Mouse (Mus musculus) kidney, postnatal 0 days (tissue): ENCODE data around the gene Exoc6b. TPM values are rescaled to one million over a fixed set of nuclear protein-coding genes. Genes with fewer than 3 reads are reported as not detected.

Source experiments
- ATAC-seq: fragments of 200-750 bp; cut with Nextera tagmentation; replicated peaks from 2 replicates; pipeline ENCODE4 v1.8.0; 2017; ENCODE audit warnings: low read depth, moderate number of reproducible peaks, moderate TSS enrichment, moderate library complexity; ENCODE audit not compliant: low FRiP score
- DNase-seq: peaks from one replicate; pipeline ENCODE4 v3.0.0-alpha.2; 2016; ENCODE audit warnings: low spot score
- H3K27ac ChIP-seq: fragments of 300-500 bp; sonication (generic); 2 replicates; pipeline ENCODE4 v1.5.1; 2014; ENCODE audit warnings: mild to moderate bottlenecking
- H3K27me3 ChIP-seq: fragments of 300-500 bp; sonication (generic); 2 replicates; pipeline ENCODE4 v1.6.1; 2014; ENCODE audit warnings: low read length, mixed read lengths; ENCODE audit not compliant: insufficient read depth
- H3K36me3 ChIP-seq: fragments of 300-500 bp; sonication (generic); 2 replicates; pipeline ENCODE4 v1.6.1; 2014; ENCODE audit warnings: low read length, mixed read lengths; ENCODE audit not compliant: insufficient read depth
- H3K4me1 ChIP-seq: fragments of 300-500 bp; sonication (generic); replicated peaks from 2 replicates; pipeline ENCODE4 v1.6.1; 2014; ENCODE audit warnings: antibody characterized with exemption, low read length, mixed read lengths; ENCODE audit not compliant: insufficient read depth
- H3K4me2 ChIP-seq: fragments of 300-500 bp; sonication (generic); 2 replicates; pipeline ENCODE4 v1.6.1; 2014; ENCODE audit warnings: mild to moderate bottlenecking, low read length, moderate library complexity, mixed read lengths
- H3K4me3 ChIP-seq: fragments of 300-500 bp; sonication (generic); replicated peaks from 2 replicates; pipeline ENCODE4 v1.5.1; 2014; ENCODE audit warnings: low read depth, low read length
- H3K9ac ChIP-seq: fragments of 300-500 bp; sonication (generic); 2 replicates; pipeline ENCODE4 v1.6.1; 2014; ENCODE audit warnings: low read depth, low read length
- H3K9me3 ChIP-seq: fragments of 300-500 bp; sonication (generic); replicated peaks from 2 replicates; pipeline ENCODE4 v1.6.1; 2016; ENCODE audit warnings: low read length, inconsistent platforms, mixed read lengths
- CTCF ChIP-seq: IDR thresholded peaks from 2 replicates; pipeline ENCODE4 v1.5.1; 2016; ENCODE audit warnings: antibody characterized with exemption, low read depth, mild to moderate bottlenecking, moderate library complexity
- WGBS: fragments of 180-500 bp; shearing (Covaris S2); extraction: QIAGEN DNeasy Blood & Tissue Kit; methylation state at CpG from one replicate; pipeline ENCODE4 v1.1.7; 2014; 5-methylcytosine and 5-hydroxymethylcytosine counted together
- polyA plus RNA-seq: library from polyadenylated mRNA; unstranded; fragments of >200 nt; fragmentation: Nextera tagmentation; extraction: Ambion mirVana; gene quantifications from 2 replicates; pipeline ENCODE4 v1.2.1, GENCODE M21; 2015

The Exoc6b gene
- polyA plus RNA-seq, 1 experiment from 2014 or later = 16.7 TPM

DNA sequence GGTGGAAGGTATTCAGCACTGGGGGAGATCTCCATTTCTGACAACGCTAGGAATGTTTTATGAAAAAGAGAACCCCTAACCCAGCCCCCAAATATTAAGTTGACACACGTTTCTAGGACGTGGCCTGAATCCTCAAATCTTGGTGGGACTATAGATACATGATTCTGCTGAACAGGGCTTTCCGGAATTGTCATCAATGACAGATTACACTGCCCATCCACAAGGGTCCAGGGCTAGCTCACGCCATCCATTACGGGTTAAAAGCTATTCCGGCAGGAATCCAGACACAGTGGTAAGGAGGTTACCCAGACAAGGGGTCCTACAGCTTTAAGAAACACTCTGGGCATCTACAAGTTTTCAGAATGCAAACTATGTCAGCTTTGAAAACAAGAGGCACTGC lies 323.7 kb downstream of the Exoc6b start:
- TF ChIP-seq CTCF = no peak
- Histone ChIP-seq H3K9me3 (no peaks in the 10 kb centered on the region), H3K27ac (no peak overlapping the region), H3K4me2 (no peak overlapping the region), H3K4me3 (no peak overlapping the region), H3K27me3 (no peaks in the 10 kb centered on the region), H3K36me3 (no peaks in the 10 kb centered on the region), H3K4me1 (no peaks in the 10 kb centered on the region), H3K9ac (no peak overlapping the region)
- WGBS = 89% methylated on average over 7 of the region's 7 CpGs
- no peak for DNase-seq
- ATAC-seq = no peak

DNA sequence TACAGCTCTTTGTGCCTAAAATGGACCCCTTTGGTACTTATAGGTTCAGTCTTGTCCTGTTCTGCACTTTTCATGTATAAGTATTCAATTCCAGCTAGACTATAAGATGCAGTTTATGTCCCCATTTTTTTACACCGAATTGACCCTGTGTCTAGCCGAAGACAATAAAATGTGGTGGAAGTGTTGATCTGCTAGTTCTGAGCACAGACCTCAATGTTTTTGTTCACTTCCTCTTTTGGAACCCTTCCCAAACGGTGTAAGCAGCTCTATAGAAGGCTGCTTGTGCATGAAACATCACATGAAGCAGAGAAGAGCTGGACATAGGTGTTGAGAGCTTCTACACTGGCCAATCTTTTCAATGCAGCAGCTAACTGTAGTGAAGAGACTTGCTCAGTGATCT lies 327.1 kb downstream of the Exoc6b start:
- no peaks in the 10 kb centered on the region for H3K27me3 ChIP-seq
- H3K9me3 ChIP-seq = no peaks in the 10 kb centered on the region
- H3K4me1 ChIP-seq = no peaks in the 10 kb centered on the region
- H3K9ac ChIP-seq = no peak overlapping the region
- H3K36me3 ChIP-seq = no peaks in the 10 kb centered on the region
- WGBS = 56% methylated on average over 3 of the region's 3 CpGs
- no peak overlapping the region for H3K4me3 ChIP-seq
- ATAC-seq = no peak
- no peak overlapping the region for H3K4me2 ChIP-seq
- no peak for TF ChIP-seq CTCF
- no peak for DNase-seq
- no peak overlapping the region for H3K27ac ChIP-seq

GRCm38 (mm10) chr6:84736942-84737341 lies 332.4 kb downstream of the Exoc6b start:
- peak; percentile 47 for DNase-seq
- Histone ChIP-seq H3K4me2 (no peak overlapping the region), H3K4me1 (no peaks in the 10 kb centered on the region), H3K4me3 (no peak overlapping the region), H3K9me3 (no peaks in the 10 kb centered on the region), H3K9ac (no peak overlapping the region), H3K27ac (no peak overlapping the region), H3K27me3 (no peaks in the 10 kb centered on the region), H3K36me3 (no peaks in the 10 kb centered on the region)
- TF ChIP-seq CTCF = peak; percentile 78
- 67% methylated on average over 3 of the region's 3 CpGs for WGBS
- ATAC-seq = no peak

GRCm38 (mm10) chr6:84726876-84727275 lies 342.4 kb downstream of the Exoc6b start:
- Histone ChIP-seq H3K27me3 (no peaks in the 10 kb centered on the region), H3K4me2 (no peak overlapping the region), H3K36me3 (no peaks in the 10 kb centered on the region), H3K4me3 (no peak overlapping the region), H3K9ac (no peak overlapping the region), H3K9me3 (0 out of 2 replicates have a peak, but pooled peaks cover 9% of the 10 kb centered on the region), H3K4me1 (no peaks in the 10 kb centered on the region), H3K27ac (no peak overlapping the region)
- no peak for TF ChIP-seq CTCF
- DNase-seq = no peak
- no peak for ATAC-seq

- Histone ChIP-seq H3K4me3 (no peak overlapping the region), H3K9ac (no peak overlapping the region), H3K4me1 (no peaks in the 10 kb centered on the region), H3K9me3 (no peaks in the 10 kb centered on the region), H3K36me3 (no peaks in the 10 kb centered on the region), H3K4me2 (no peak overlapping the region), H3K27me3 (no peaks in the 10 kb centered on the region), H3K27ac (no peak overlapping the region)
- ATAC-seq (no peak), DNase-seq (no peak)
- no peak for TF ChIP-seq CTCF
- WGBS = 87% methylated on average over 11 of the region's 11 CpGs
Measured at GRCm38 (mm10) chr6:84713171-84713570, 356.1 kb downstream of the Exoc6b start.

GRCm38 (mm10) chr6:84710831-84711230 lies 358.5 kb downstream of the Exoc6b start:
- Histone ChIP-seq H3K4me1 (no peaks in the 10 kb centered on the region), H3K27ac (no peak overlapping the region), H3K27me3 (no peaks in the 10 kb centered on the region), H3K9ac (no peak overlapping the region), H3K9me3 (no peaks in the 10 kb centered on the region), H3K36me3 (no peaks in the 10 kb centered on the region), H3K4me3 (no peak overlapping the region), H3K4me2 (no peak overlapping the region)
- WGBS = 75% methylated on average over 6 of the region's 6 CpGs
- TF ChIP-seq CTCF = no peak
- no peak for ATAC-seq
- DNase-seq = no peak

GRCm38 (mm10) chr6:84708631-84709030 lies 360.7 kb downstream of the Exoc6b start:
- H3K4me3 ChIP-seq = no peak overlapping the region
- DNase-seq (no peak), ATAC-seq (no peak)
- H3K27me3 ChIP-seq = no peaks in the 10 kb centered on the region
- WGBS = 77% methylated on average over 4 of the region's 4 CpGs
- H3K27ac ChIP-seq = no peak overlapping the region
- H3K9me3 ChIP-seq = no peaks in the 10 kb centered on the region
- H3K4me2 ChIP-seq = no peak overlapping the region
- H3K36me3 ChIP-seq = no peaks in the 10 kb centered on the region
- no peak for TF ChIP-seq CTCF
- no peak overlapping the region for H3K9ac ChIP-seq
- H3K4me1 ChIP-seq = no peaks in the 10 kb centered on the region
